ENCODE assay signal across 8 mouse cellular contexts in the genomic region with DNA sequence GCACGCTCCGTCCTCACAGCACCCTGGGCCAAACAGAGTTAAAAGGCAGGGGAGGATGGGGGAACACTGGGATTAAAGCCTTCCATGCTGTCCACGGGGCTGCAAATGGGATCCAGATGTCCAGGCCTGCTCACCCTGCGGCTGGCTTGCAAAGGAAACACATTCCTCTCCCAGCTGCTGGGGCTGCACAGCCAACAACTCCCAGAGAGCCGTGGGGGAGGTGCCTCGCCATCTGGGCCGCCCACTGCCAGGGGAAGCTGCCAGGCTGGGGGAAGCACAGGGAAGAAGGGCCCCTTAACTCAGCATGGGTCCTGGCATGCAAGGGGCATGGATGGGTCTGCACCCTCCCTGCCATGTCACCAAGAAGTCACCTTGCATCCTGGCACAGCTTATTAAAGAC. TPM values are rescaled to one million over a fixed set of nuclear protein-coding genes. Genes with fewer than 3 reads are reported as not detected.
DNase-seq lines count a peak whose midpoint lies in the region; ATAC-seq and TF ChIP-seq lines count a peak whose summit lies in the region.
"Had no signal": no experiment of that assay in that cellular context is flagged by ENCODE, and none has a peak within 500 bp of the region (broad histone marks: within the 10 kb centered on the region; RNA-seq: fewer than 3 reads in every experiment).

No protein-coding gene starts in this region.

- H3K9me3 ChIP-seq in hindbrain, embryonic 16.5 days (ENCODE audit: control insufficient read depth, low read length) = no peaks in the 10 kb centered on the region
- H3K9me3 ChIP-seq: liver, embryonic 15.5 days had no signal

- WGBS in hindbrain, embryonic 16.5 days = 29% methylated on average over 7 of the region's 7 CpGs

- no peak overlapping the region for H3K9ac ChIP-seq in hindbrain, embryonic 16.5 days (ENCODE audit: low read depth, low read length)
- H3K9ac ChIP-seq: liver, embryonic 15.5 days had no signal

- intact Hi-C loops in gastrocnemius, adult 2 months (cut with DNase I) = no loop called here

- no peak overlapping the region for H3K4me2 ChIP-seq in hindbrain, embryonic 16.5 days (ENCODE audit: low read length)
- H3K4me2 ChIP-seq: liver, embryonic 15.5 days had no signal

- H3K27ac ChIP-seq in gastrocnemius, adult 2 months = peak overlapping the region; percentile 66
- peak overlapping the region; percentile 27; the same call in 1 of the 2 replicates for H3K27ac ChIP-seq in hindbrain, embryonic 16.5 days (ENCODE audit: low read depth, low read length)
- H3K27ac ChIP-seq: liver, embryonic 15.5 days had no signal

- peak overlapping the region; percentile 39 for H3K4me3 ChIP-seq in gastrocnemius, adult 2 months
- H3K4me3 ChIP-seq in hindbrain, embryonic 16.5 days (ENCODE audit: low read length) = no peak overlapping the region
- H3K4me3 ChIP-seq: liver, embryonic 15.5 days had no signal

- peaks cover 28% of the 10 kb centered on the region for H3K4me1 ChIP-seq in hindbrain, embryonic 16.5 days (ENCODE audit: control insufficient read depth, insufficient read depth, low read depth, low read length)

- no peaks in the 10 kb centered on the region for H3K27me3 ChIP-seq in hindbrain, embryonic 16.5 days (replicated peaks; ENCODE audit: control insufficient read depth, insufficient read depth, low read length)
- H3K27me3 ChIP-seq: liver, embryonic 15.5 days had no signal

- no peak for TF ChIP-seq CTCF in gastrocnemius, adult 2 months (IDR thresholded peaks at IDR 0.05)

- H3K36me3 ChIP-seq in hindbrain, embryonic 16.5 days (ENCODE audit: control insufficient read depth, insufficient read depth, low read length) = no peaks in the 10 kb centered on the region
- H3K36me3 ChIP-seq: liver, embryonic 15.5 days had no signal

- peak; percentile 95 for DNase-seq in NIH3T3 (ENCODE audit: low read depth)
- peak; percentile 86 to 93 for DNase-seq in cerebellum, postnatal 10 days
- peak; percentile 88 for DNase-seq in gastrocnemius, adult 2 months
- DNase-seq in layer of hippocampus, postnatal 25 days (ENCODE audit: extremely low spot score in 1 of 2, low spot score in 1 of 2) = peak; percentile 51 to 61
- peak; percentile 89 for DNase-seq in mesoderm, embryonic 11.5 days (ENCODE audit: low read depth, low spot score)
- peak; percentile 81 for DNase-seq in urinary bladder, postnatal 4 days (ENCODE audit: low spot score in 2 of 2)

- ATAC-seq in hindbrain, embryonic 16.5 days = 0 out of 2 replicates have a peak, but pooled peaks have one; percentile 7

RNA-seq across cellular contexts. Expression of gene Cbfa2t3, which starts 37.8 kb away (rescaled TPM):
- total RNA-seq in gastrocnemius, adult 2 months (2021) = 10 to 100 TPM; 18.8 to 23.4 TPM
- 12.6 and 18.3 TPM in 2 replicates for polyA plus RNA-seq in hindbrain, embryonic 16.5 days (2015; fragmentation: Nextera tagmentation; extraction: Ambion mirVana)
- total RNA-seq in layer of hippocampus, postnatal 25 days (2021) = 10 to 100 TPM; 40.0 to 43.6 TPM

RNA-seq across cellular contexts. Expression of gene Pabpn1l, which starts 38.6 kb away (rescaled TPM):
- not detected for total RNA-seq in gastrocnemius, adult 2 months (2021)
- polyA plus RNA-seq in hindbrain, embryonic 16.5 days (2015; fragmentation: Nextera tagmentation; extraction: Ambion mirVana) = not detected in 2 replicates
- total RNA-seq in layer of hippocampus, postnatal 25 days (2021) = under 1 TPM in 1 of 2 experiments, not detected in 1; 0.45 TPM
- polyA plus RNA-seq: liver, embryonic 15.5 days had no signal

RNA-seq across cellular contexts. Expression of gene Trappc2l, which starts 49.7 kb away (rescaled TPM):
- total RNA-seq in gastrocnemius, adult 2 months (2021) = 10 to 100 TPM; 39.3 to 45.5 TPM
- polyA plus RNA-seq in hindbrain, embryonic 16.5 days (2015; fragmentation: Nextera tagmentation; extraction: Ambion mirVana) = 109 and 110 TPM in 2 replicates
- 10 to 100 TPM; 75.2 to 87.6 TPM for total RNA-seq in layer of hippocampus, postnatal 25 days (2021)

RNA-seq across cellular contexts. Expression of gene Galns, which starts 49.9 kb away (rescaled TPM):
- total RNA-seq in gastrocnemius, adult 2 months (2021) = 1 to 10 TPM; 1.0 to 1.1 TPM
- 8.7 TPM in 2 replicates for polyA plus RNA-seq in hindbrain, embryonic 16.5 days (2015; fragmentation: Nextera tagmentation; extraction: Ambion mirVana)
- 10 to 100 TPM; 11.2 TPM for total RNA-seq in layer of hippocampus, postnatal 25 days (2021)
